Mouse (Mus musculus) forebrain, postnatal 0 days (tissue): ENCODE measurements around the gene Kars. TPM values are rescaled to one million over a fixed set of nuclear protein-coding genes. Genes with fewer than 3 reads are reported as not detected.

ENCODE experiments used
- ATAC-seq: fragments of 200-750 bp; cut with Nextera tagmentation; 2 replicates; pipeline ENCODE4 v1.8.0; 2017; ENCODE audit warnings: mild to moderate bottlenecking, moderate library complexity
- DNase-seq: peaks from one replicate; pipeline ENCODE4 v3.0.0-alpha.2; 2015
- H3K27ac ChIP-seq: fragments of 300-500 bp; sonication (generic); 2 replicates; pipeline ENCODE4 v1.5.1; 2014; ENCODE audit warnings: low read depth, mild to moderate bottlenecking, antibody characterized with exemption, low read length, moderate library complexity, mixed read lengths
- H3K27me3 ChIP-seq: fragments of 300-500 bp; sonication (generic); 2 replicates; pipeline ENCODE4 v1.6.1; 2014; ENCODE audit warnings: mild to moderate bottlenecking, low read length, mixed read lengths; ENCODE audit not compliant: insufficient read depth
- H3K36me3 ChIP-seq: fragments of 300-500 bp; sonication (generic); 2 replicates; pipeline ENCODE4 v1.6.1; 2014; ENCODE audit warnings: mild to moderate bottlenecking, moderate library complexity; ENCODE audit not compliant: insufficient read depth
- H3K4me1 ChIP-seq: fragments of 300-500 bp; sonication (generic); 2 replicates; pipeline ENCODE4 v1.6.1; 2014; ENCODE audit warnings: antibody characterized with exemption; ENCODE audit not compliant: insufficient read depth
- H3K4me2 ChIP-seq: fragments of 300-500 bp; sonication (generic); 2 replicates; pipeline ENCODE4 v1.6.1; 2014; ENCODE audit warnings: low read depth, mild to moderate bottlenecking, moderate library complexity
- H3K4me3 ChIP-seq: fragments of 300-500 bp; sonication (generic); 2 replicates; pipeline ENCODE4 v1.5.1; 2014; ENCODE audit warnings: low read depth, low read length, mixed read lengths
- H3K9ac ChIP-seq: fragments of 300-500 bp; sonication (generic); 2 replicates; pipeline ENCODE4 v1.6.1; 2014; ENCODE audit warnings: mild to moderate bottlenecking
- H3K9me3 ChIP-seq: fragments of 300-500 bp; sonication (generic); 2 replicates; pipeline ENCODE4 v1.6.1; 2016; ENCODE audit warnings: low read length
- CTCF ChIP-seq: sonication (generic); IDR thresholded peaks from 2 replicates; pipeline ENCODE4 v1.5.1; 2016; ENCODE audit warnings: antibody characterized with exemption, control low read depth, low read depth
- WGBS: fragments of 180-500 bp; shearing (Covaris S2); extraction: QIAGEN DNeasy Blood & Tissue Kit; methylation state at CpG from one replicate; pipeline ENCODE4 v1.1.7; 2014; 5-methylcytosine and 5-hydroxymethylcytosine counted together
- polyA plus RNA-seq: library from polyadenylated mRNA; unstranded; fragments of >200 nt; fragmentation: Nextera tagmentation; extraction: Ambion mirVana; gene quantifications from 2 replicates; pipeline ENCODE4 v1.2.1, GENCODE M21; 2015
- total RNA-seq: library from RNA; depleted of rRNA; stranded (reverse); fragments of >200 nt; gene quantifications from 2 replicates; pipeline ENCODE4 v1.2.3, GENCODE M21; 2014

The Kars gene
- total and polyA plus RNA-seq, 2 experiments from 2014 or later: 125 to 165 TPM

DNA sequence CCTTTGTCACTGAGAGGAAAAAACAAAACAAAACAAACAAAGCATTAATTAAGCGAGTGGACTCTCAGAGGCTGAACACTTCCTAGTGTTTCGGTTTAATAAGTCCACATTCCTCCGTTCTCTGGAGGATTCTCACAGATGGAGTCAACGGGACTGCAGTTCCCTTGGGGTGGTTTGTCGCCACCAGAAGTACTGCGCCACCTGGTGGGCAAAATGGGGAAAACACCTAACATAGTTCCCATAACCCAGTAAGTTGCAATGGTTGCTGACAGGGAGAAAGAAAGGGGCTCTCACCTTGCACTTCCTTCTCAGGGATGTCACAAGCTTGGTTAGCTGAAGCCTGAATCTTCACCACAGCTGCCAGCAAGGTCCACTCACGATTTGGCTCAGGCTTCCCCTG lies 21.2 kb downstream of the Kars start:
- Histone ChIP-seq H3K9me3 (no peaks in the 10 kb centered on the region), H3K36me3 (peaks cover 38% of the 10 kb centered on the region), H3K27ac (no peak overlapping the region), H3K4me3 (no peak overlapping the region), H3K4me1 (no peaks in the 10 kb centered on the region), H3K4me2 (no peak overlapping the region), H3K27me3 (no peaks in the 10 kb centered on the region), H3K9ac (no peak overlapping the region)
- DNase-seq: peak; percentile 79
- peak; percentile 86 for TF ChIP-seq CTCF
- 12% methylated on average over 7 of the region's 7 CpGs for WGBS
- no peak for ATAC-seq

DNA sequence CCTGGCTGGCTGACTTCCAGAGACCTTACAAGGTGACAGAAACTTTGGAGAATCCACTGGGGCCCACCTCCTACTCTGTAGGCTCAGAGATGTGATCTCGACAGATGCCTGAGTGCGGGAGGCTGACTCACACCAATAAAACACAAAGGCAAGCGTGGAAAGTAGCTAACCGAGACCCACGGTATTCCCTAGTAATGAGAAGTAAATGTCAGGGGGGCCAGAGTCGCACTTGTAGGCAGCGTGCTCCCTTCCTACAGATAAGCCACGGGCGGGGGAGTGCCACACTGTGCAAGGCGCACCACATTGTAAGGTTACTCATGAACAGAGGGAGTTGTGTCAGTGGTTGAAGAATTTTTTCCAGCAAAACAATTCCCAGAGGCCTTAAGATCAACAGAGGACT lies 26.6 kb downstream of the Kars start:
- DNase-seq (no peak), ATAC-seq (no peak)
- Histone ChIP-seq H3K4me3 (no peak overlapping the region), H3K36me3 (peaks cover 31% of the 10 kb centered on the region), H3K27me3 (no peaks in the 10 kb centered on the region), H3K9me3 (no peaks in the 10 kb centered on the region), H3K4me2 (no peak overlapping the region), H3K27ac (no peak overlapping the region), H3K4me1 (no peaks in the 10 kb centered on the region), H3K9ac (no peak overlapping the region)
- TF ChIP-seq CTCF: no peak
- WGBS: 93% methylated on average over 10 of the region's 10 CpGs

DNA sequence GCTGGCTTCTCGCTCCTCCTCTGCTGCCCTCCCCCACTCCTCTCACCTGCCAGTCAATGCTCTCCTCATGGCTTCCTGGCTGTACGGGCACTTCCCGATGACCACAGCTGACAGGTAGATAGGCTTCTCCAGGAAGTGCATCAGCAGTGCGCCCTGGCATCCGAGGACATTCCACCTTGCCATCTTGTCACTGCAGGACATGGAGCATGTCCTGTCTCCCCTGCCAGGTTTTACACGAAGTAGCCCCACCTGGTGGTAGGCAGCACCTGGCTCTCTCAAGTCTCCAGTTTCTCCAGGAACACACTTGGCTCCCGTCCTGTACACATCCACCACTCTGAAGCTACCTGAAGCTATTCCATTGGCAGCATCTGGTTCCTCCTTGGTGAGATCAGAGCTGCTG lies 29.0 kb downstream of the Kars start:
- H3K4me1 ChIP-seq: no peaks in the 10 kb centered on the region
- H3K36me3 ChIP-seq: peaks cover 31% of the 10 kb centered on the region
- WGBS: 82% methylated on average over 7 of the region's 7 CpGs
- H3K4me3 ChIP-seq: no peak overlapping the region
- H3K9ac ChIP-seq: no peak overlapping the region
- no peaks in the 10 kb centered on the region for H3K9me3 ChIP-seq
- no peak overlapping the region for H3K4me2 ChIP-seq
- ATAC-seq: no peak
- no peak overlapping the region for H3K27ac ChIP-seq
- no peak for DNase-seq
- H3K27me3 ChIP-seq: no peaks in the 10 kb centered on the region
- TF ChIP-seq CTCF: no peak; the same call in none of the 2 replicates

DNA sequence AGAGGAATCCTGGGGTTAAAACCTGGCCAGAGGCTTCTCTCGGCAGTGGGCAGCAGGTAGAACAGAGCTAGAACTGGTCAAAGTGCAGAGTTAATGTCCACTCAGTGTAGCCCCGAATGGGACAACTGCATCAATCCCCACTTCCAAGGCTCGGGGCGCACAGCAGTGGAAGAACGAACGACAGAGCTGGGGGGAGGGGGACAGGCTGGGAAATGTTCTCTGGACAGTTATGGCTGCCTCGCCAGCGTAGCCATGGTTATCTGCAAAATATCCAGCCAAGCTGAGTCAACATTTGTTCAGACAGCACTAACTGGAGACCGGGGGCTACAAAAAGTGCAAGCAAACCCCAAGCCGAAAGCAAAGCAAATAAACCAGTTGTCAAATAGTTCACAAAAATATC lies 33.0 kb downstream of the Kars start:
- H3K4me3 ChIP-seq: no peak overlapping the region
- TF ChIP-seq CTCF: no peak
- no peak overlapping the region for H3K9ac ChIP-seq
- WGBS: 84% methylated on average over 10 of the region's 10 CpGs
- H3K9me3 ChIP-seq: no peaks in the 10 kb centered on the region
- peaks cover 14% of the 10 kb centered on the region; the same call in 1 of the 2 replicates for H3K36me3 ChIP-seq
- DNase-seq (no peak), ATAC-seq (no peak)
- no peak overlapping the region for H3K4me2 ChIP-seq
- no peaks in the 10 kb centered on the region for H3K27me3 ChIP-seq
- H3K27ac ChIP-seq: no peak overlapping the region
- no peaks in the 10 kb centered on the region for H3K4me1 ChIP-seq

DNA sequence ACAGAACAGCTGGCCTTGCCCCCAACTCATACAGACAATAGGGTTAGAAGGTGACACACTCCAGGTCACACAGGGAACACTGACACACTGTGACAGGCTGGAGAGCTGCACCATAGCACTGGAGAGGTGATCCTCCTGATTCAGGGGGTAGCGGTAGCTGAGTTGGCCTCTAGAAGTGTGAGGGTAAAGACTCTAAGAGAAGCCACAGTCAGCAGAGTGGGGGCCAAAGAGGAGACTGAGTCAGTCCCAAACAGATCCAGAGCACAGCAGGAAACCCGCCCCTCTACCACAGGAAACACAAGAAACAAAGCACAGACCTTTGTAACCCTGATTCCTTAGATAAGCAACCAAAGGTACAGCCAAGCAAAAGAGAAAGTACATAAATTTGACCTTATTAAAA lies 34.8 kb downstream of the Kars start:
- Histone ChIP-seq H3K27ac (no peak overlapping the region), H3K4me1 (no peaks in the 10 kb centered on the region), H3K9me3 (no peaks in the 10 kb centered on the region), H3K9ac (no peak overlapping the region), H3K4me2 (no peak overlapping the region), H3K36me3 (peaks cover 8% of the 10 kb centered on the region; the same call in 1 of the 2 replicates), H3K27me3 (no peaks in the 10 kb centered on the region), H3K4me3 (no peak overlapping the region)
- 98% methylated on average over 2 of the region's 2 CpGs for WGBS
- ATAC-seq (no peak), DNase-seq (no peak)
- no peak for TF ChIP-seq CTCF

DNA sequence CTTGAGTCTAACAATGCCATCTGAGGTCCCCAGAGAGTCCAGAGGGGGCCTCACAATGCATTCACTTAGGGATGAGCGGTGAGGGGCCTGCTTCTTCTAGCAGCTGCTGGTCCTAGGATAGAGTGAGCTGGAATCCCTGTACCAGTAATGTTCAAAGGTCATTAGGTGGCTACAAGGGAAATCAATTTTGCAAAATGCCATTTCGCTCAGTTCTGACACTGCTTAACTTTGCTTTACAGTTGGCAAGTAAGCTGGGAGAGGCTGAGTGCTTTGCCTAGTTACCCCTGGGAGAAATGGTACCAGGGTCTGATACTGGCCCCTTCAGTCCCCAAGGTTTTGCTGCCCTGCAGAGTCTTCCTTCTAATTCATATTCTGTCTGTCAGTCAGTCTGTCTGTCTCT lies 35.4 kb downstream of the Kars start:
- H3K27ac ChIP-seq: no peak overlapping the region

DNA sequence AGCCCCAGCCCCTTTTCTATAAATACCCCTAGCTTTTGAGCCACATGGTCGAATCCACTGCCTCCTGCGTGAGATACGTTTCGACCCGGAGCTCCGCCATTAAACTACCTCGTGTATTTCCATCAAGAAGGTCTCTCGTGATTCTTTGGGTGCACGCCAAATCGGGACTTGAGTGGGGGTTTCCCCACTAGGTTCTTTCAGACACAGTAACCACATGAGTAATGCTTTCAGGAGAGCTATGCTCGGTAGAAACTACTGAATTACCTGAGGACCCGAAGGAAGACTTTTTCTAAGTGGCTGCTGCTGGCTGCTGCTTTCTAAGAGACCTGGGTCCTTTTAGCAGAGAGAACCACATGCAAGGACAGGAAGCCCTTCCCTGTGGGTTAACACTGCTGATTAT lies 37.0 kb downstream of the Kars start:
- 95% methylated on average over 12 of the region's 12 CpGs for WGBS
- TF ChIP-seq CTCF: no peak
- Histone ChIP-seq H3K4me3 (no peak overlapping the region), H3K27ac (no peak overlapping the region), H3K27me3 (no peaks in the 10 kb centered on the region), H3K4me1 (no peaks in the 10 kb centered on the region), H3K36me3 (peaks cover 7% of the 10 kb centered on the region; the same call in 1 of the 2 replicates), H3K9me3 (no peaks in the 10 kb centered on the region), H3K9ac (no peak overlapping the region), H3K4me2 (no peak overlapping the region)
- DNase-seq (no peak), ATAC-seq (no peak)

More for the DNA sequence above, 35.4 kb downstream of the Kars start:
- Histone ChIP-seq H3K4me1 (no peaks in the 10 kb centered on the region), H3K4me2 (no peak overlapping the region), H3K4me3 (no peak overlapping the region), H3K27me3 (no peaks in the 10 kb centered on the region), H3K36me3 (peaks cover 8% of the 10 kb centered on the region; the same call in 1 of the 2 replicates), H3K9ac (no peak overlapping the region), H3K9me3 (no peaks in the 10 kb centered on the region)
- ATAC-seq: no peak
- WGBS: 97% methylated on average over 2 of the region's 2 CpGs
- no peak for TF ChIP-seq CTCF
- no peak for DNase-seq

DNA sequence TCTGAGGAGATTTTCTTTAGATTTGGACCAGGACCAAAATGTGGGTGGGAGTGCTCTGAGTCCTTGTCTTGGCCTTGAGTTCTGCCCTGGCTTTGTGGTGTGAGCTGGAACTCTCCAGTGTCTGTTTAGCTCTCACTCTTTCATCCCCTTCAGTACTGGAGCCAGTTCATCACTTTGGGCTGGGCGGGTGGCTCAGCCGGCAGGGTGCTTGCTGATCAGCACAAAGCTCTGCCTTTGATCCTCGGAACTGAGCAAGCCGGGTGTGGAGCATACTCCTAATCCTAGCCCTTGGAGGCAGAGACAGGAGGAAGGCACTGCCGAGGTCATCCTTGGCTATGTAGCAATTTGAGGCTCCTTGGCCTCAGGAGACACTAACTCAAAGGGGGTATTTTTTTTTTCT lies 42.1 kb downstream of the Kars start:
- Histone ChIP-seq H3K9me3 (no peaks in the 10 kb centered on the region), H3K4me1 (no peaks in the 10 kb centered on the region), H3K4me2 (no peak overlapping the region), H3K36me3 (no peaks in the 10 kb centered on the region), H3K27ac (no peak overlapping the region), H3K9ac (no peak overlapping the region), H3K27me3 (no peaks in the 10 kb centered on the region), H3K4me3 (no peak overlapping the region)
- DNase-seq: no peak
- 34% methylated on average over 5 of the region's 5 CpGs for WGBS
- ATAC-seq: no peak
- TF ChIP-seq CTCF: no peak
